Mouse (Mus musculus) ES-E14 (cell line): ENCODE measurements around the gene Fam155a. TPM values are rescaled to one million over a fixed set of nuclear protein-coding genes. Genes with fewer than 3 reads are reported as not detected.
A peak's percentile ranks its signal among the peaks of the same experiment; 100 is the strongest.

Experiments used
- DNase-seq: peaks from one replicate; pipeline ENCODE4 v3.0.0-alpha.2; 2013; ENCODE audit warnings: low read depth, low spot score
- H3K27ac ChIP-seq: 2 replicates; pipeline ENCODE4 v1.5.1; 2012; ENCODE audit warnings: low read depth, mild to moderate bottlenecking, low read length, moderate library complexity, mixed read lengths; ENCODE audit not compliant: poor library complexity, insufficient read depth, severe bottlenecking
- H3K36me3 ChIP-seq: 2 replicates; pipeline ENCODE4 v1.6.1; 2012; ENCODE audit warnings: mild to moderate bottlenecking, low read length, moderate library complexity, mixed read lengths; ENCODE audit not compliant: control insufficient read depth, poor library complexity, insufficient read depth, severe bottlenecking
- H3K4me1 ChIP-seq, 2 experiments: fragments of 150-350 bp in 1 of 2; sonication (generic) in 1 of 2; 2 replicates each; pipeline ENCODE4 v1.6.1; 2012; ENCODE audit warnings: low read length in 2 of 2, mild to moderate bottlenecking in 1 of 2, mixed read lengths in 1 of 2; ENCODE audit not compliant: control insufficient read depth in 2 of 2, insufficient read depth in 2 of 2, poor library complexity in 1 of 2
- H3K4me3 ChIP-seq, 2 experiments: fragments of 150-350 bp in 1 of 2; sonication (generic) in 1 of 2; 2 replicates each; pipeline ENCODE4 v1.5.1; 2012; ENCODE audit warnings: low read length in 2 of 2, low read depth in 1 of 2, mild to moderate bottlenecking in 1 of 2, mixed read lengths in 1 of 2; ENCODE audit not compliant: insufficient read depth in 1 of 2, poor library complexity in 1 of 2, severe bottlenecking in 1 of 2
- H3K9ac ChIP-seq: 2 replicates; pipeline ENCODE4 v1.6.1; 2012; ENCODE audit warnings: low read depth, mild to moderate bottlenecking, low read length, mixed read lengths; ENCODE audit not compliant: poor library complexity, insufficient read depth, severe bottlenecking
- H3K9me3 ChIP-seq: fragments of 150-350 bp; sonication (generic); 2 replicates; pipeline ENCODE4 v1.6.1; 2012; ENCODE audit warnings: low read depth, mild to moderate bottlenecking, low read length; ENCODE audit not compliant: control insufficient read depth, insufficient read depth
- CHD2 ChIP-seq: IDR thresholded peaks from 2 replicates; pipeline ENCODE4 v1.6.1; 2014; ENCODE audit warnings: mild to moderate bottlenecking, low read depth, low read length, inconsistent platforms
- HCFC1 ChIP-seq: IDR thresholded peaks from 2 replicates; pipeline ENCODE4 v1.6.1; 2012; ENCODE audit warnings: low read length, inconsistent platforms, borderline replicate concordance; ENCODE audit not compliant: insufficient read depth
- MAFK ChIP-seq: IDR thresholded peaks from 2 replicates; pipeline ENCODE4 v1.6.1; 2014; ENCODE audit warnings: mild to moderate bottlenecking, low read depth, low read length, inconsistent platforms; ENCODE audit not compliant: insufficient read depth
- ZC3H11A ChIP-seq: IDR thresholded peaks from 2 replicates; pipeline ENCODE4 v1.6.1; 2012; ENCODE audit warnings: low read depth, mild to moderate bottlenecking, inconsistent platforms, low read length, borderline replicate concordance
- ZNF384 ChIP-seq: IDR thresholded peaks from 2 replicates; pipeline ENCODE4 v1.6.1; 2012; ENCODE audit warnings: low read depth, low read length, inconsistent platforms
- in situ Hi-C, 2 experiments: fragments of 600-800 bp; cut with MboI; formaldehyde crosslinking; loops; one replicate each; pipeline ENCODE4 v1.15.1; 2025; ENCODE audit warnings: low sequenced_read_pairs in 2 of 2, inconsistent platforms in 1 of 2; ENCODE audit not compliant: unreplicated experiment in 2 of 2
- total RNA-seq: library from RNA; depleted of rRNA; stranded (reverse); fragments of 300-350 nt; gene quantifications from 2 replicates; pipeline ENCODE4 v1.2.3, GENCODE M21; 2012

Gene Fam155a
- total RNA-seq, 1 experiment, result 0.04 TPM

DNA sequence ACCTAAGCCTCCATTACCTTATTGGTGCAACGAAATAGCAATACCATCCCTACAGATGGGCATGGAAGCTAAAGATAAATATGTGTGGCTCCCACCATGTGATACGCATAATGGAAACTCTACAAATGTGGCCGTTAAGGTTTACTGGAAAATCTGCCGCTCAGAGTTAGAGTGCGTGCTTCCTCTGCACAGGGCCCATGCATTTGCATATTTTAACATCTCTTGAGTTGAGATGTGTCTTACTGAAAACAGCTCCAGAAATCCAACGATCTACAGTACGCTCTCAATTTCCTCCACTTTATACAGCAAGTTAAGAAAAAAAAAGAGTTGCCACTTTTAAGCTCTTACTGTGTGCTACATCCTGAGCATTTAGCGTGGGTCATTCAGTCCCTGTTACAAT lies 433.1 kb downstream of the Fam155a start:
- no peak for TF ChIP-seq MAFK
- no peak for TF ChIP-seq CHD2
- TF ChIP-seq ZC3H11A, result no peak
- TF ChIP-seq HCFC1, result no peak
- H3K4me3 ChIP-seq, result no peak overlapping the region
- no peak overlapping the region for H3K9ac ChIP-seq
- H3K9me3 ChIP-seq, result no peaks in the 10 kb centered on the region
- no peak overlapping the region for H3K27ac ChIP-seq
- peaks cover 0 to 5% of the 10 kb centered on the region in 2 experiments; a peak in 2 of 4 replicates for H3K4me1 ChIP-seq
- no peaks in the 10 kb centered on the region for H3K36me3 ChIP-seq
- in situ Hi-C loops, result no loop called here
- no peak for DNase-seq

DNA sequence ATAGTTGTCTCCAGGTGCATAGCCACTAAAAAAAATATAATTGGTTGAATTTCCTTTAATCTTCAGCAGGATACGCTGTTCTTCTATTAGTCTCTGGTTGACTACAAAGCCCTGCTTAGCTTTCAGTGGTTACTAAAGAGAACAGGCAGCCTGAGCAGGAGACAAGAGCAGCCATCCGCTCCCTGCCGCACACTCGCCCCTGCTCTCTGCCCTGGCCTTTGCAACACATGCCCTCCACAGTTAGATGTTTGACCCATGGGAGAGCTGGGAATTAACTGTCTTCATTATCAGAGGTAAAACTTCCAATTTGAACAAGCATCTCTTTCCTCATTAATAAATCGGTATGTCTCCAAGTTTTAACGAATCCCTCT lies 435.0 kb downstream of the Fam155a start:
- Histone ChIP-seq H3K36me3 (no peaks in the 10 kb centered on the region), H3K9me3 (no peaks in the 10 kb centered on the region), H3K4me1 (no peaks in the 10 kb centered on the region), H3K9ac (no peak overlapping the region), H3K4me3 (no peak overlapping the region), H3K27ac (no peak overlapping the region)
- in situ Hi-C loops, result no loop called here
- no peak for DNase-seq
- TF ChIP-seq ZNF384, result no peak
- TF ChIP-seq ZC3H11A, result no peak

DNA sequence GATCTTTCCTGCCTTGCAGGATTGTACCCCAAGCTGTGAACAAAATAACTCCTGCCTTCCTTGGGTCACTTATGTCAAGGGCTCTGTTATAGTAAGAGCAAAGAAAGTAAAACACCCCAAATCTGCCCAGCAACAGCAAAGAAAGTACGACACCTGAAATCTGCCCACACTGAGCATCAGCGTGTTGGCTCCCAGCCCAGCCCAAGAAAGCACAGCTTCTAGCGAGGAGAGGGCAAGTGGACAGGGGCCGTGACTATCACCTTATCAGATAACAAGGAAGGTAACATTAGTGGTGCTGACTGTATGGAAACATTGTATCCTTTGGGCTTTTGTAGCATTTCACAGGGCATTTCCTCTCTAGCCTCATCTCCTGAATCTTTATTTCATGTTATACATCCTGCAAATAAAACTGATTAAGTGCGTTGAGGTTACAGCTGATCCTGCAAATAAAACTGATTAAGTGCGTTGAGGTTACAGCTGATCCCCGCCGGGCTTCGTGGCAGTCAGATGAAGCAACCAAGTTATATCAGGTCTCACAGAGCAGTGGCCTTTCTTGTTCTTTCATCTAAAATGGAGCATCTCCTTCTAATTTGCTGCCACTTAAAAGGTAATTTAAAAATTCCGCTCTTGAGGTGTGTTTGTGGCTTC lies 435.6 kb downstream of the Fam155a start:
- TF ChIP-seq CHD2, result no peak
- no peak for TF ChIP-seq MAFK
- TF ChIP-seq HCFC1, result no peak
- TF ChIP-seq ZNF384, result no peak
- no peak for TF ChIP-seq ZC3H11A
- in situ Hi-C loops, result no loop called here
- no peak overlapping the region for H3K9ac ChIP-seq
- no peak overlapping the region for H3K27ac ChIP-seq
- no peak for DNase-seq
- no peaks in the 10 kb centered on the region for H3K4me1 ChIP-seq
- H3K36me3 ChIP-seq, result no peaks in the 10 kb centered on the region
- no peak overlapping the region for H3K4me3 ChIP-seq
- no peaks in the 10 kb centered on the region for H3K9me3 ChIP-seq

DNA sequence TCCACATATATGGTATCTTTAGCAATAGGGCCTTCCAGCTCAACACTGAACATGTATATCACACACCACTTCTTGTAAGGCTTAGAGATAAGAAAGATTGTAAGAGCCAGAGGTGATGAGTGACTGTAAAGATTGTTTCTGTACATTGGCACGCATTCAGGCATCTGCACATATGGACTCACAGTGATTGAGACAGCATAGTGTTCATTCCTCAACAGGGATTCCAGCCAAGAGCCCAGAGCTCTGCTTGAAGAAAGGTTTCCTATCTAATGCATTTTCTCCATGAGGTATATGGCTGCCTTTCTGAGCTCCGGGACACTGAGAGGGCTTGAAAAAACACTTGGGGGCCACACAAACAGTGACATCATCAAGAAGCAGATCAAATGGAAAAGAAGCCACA lies 438.2 kb downstream of the Fam155a start:
- Histone ChIP-seq H3K36me3 (no peaks in the 10 kb centered on the region), H3K27ac (no peak overlapping the region), H3K9ac (no peak overlapping the region), H3K4me1 (no peaks in the 10 kb centered on the region), H3K9me3 (no peaks in the 10 kb centered on the region), H3K4me3 (no peak overlapping the region)
- no peak for TF ChIP-seq CHD2
- TF ChIP-seq ZC3H11A, result no peak
- TF ChIP-seq HCFC1, result no peak
- in situ Hi-C loops, result no loop called here
- no peak for DNase-seq

- Histone ChIP-seq H3K4me3 (no peak overlapping the region), H3K9ac (no peak overlapping the region), H3K36me3 (no peaks in the 10 kb centered on the region), H3K27ac (no peak overlapping the region), H3K4me1 (no peaks in the 10 kb centered on the region), H3K9me3 (no peaks in the 10 kb centered on the region)
- TF ChIP-seq ZC3H11A (no peak), ZNF384 (no peak), MAFK (no peak), HCFC1 (no peak), CHD2 (no peak)
- in situ Hi-C loops, result no loop called here
- peak; percentile 40 for DNase-seq
Observed at GRCm38 (mm10) chr8:9309456-9309855, 461.5 kb downstream of the Fam155a start.
